Mouse (Mus musculus) erythroid progenitor cell, adult 5-6 weeks (primary cell): ENCODE measurements around the gene Plekhg6. TPM values are rescaled to one million over a fixed set of nuclear protein-coding genes. Genes with fewer than 3 reads are reported as not detected.
A peak's percentile ranks its signal among the peaks of the same experiment; 100 is the strongest.

Experiments
- ATAC-seq: replicated peaks from 2 replicates; pipeline ENCODE4 v1.8.0; 2016; ENCODE audit warnings: moderate number of reproducible peaks, mild to moderate bottlenecking, moderate TSS enrichment, inconsistent platforms; ENCODE audit not compliant: poor library complexity, low FRiP score, severe bottlenecking
- total RNA-seq, 2 experiments: library from RNA; stranded (forward) in 1 of 2; stranded (reverse) in 1 of 2; fragments of 150-400 nt in 1 of 2; fragments of 186-747, 209-891 nt in 1 of 2; gene quantifications; 2 replicates each; pipeline versions ENCODE4 v1.2.3 to v1.2.4; 2015 to 2017; ENCODE audit warnings: low replicate concordance in 2 of 2

The Plekhg6 gene
- not detected in 2 replicates for total RNA-seq (2015; ENCODE audit: low replicate concordance)
- not detected in 2 replicates for total RNA-seq (2017; ENCODE audit: low replicate concordance)

- ATAC-seq: no peak
These were observed at the start of gene Plekhg6 for GRCm38 (mm10) chr6:125380372-125381360. Gene Plekhg6 (minus strand): TSS chr6:125380793.

- ATAC-seq: no peak
These were observed 49.1 kb upstream of the Plekhg6 start for GRCm38 (mm10) chr6:125429741-125430140.

- ATAC-seq: peak; percentile 88
These were observed 46.1 kb upstream of the Plekhg6 start for GRCm38 (mm10) chr6:125426383-125427360.

GRCm38 (mm10) chr6:125425205-125426090 is 44.9 kb upstream of the Plekhg6 start:
- ATAC-seq: no peak

- no peak for ATAC-seq
These were observed 43.6 kb upstream of the Plekhg6 start for GRCm38 (mm10) chr6:125424156-125424555.

- ATAC-seq: no peak
These were observed 42.9 kb upstream of the Plekhg6 start for GRCm38 (mm10) chr6:125423507-125423906.

GRCm38 (mm10) chr6:125423099-125423498 is 42.5 kb upstream of the Plekhg6 start:
- ATAC-seq: no peak

GRCm38 (mm10) chr6:125422051-125422822 is 41.6 kb upstream of the Plekhg6 start:
- no peak for ATAC-seq

GRCm38 (mm10) chr6:125420458-125421063 is 40.0 kb upstream of the Plekhg6 start:
- ATAC-seq: no peak

GRCm38 (mm10) chr6:125418744-125419143 is 38.2 kb upstream of the Plekhg6 start:
- ATAC-seq: peak; percentile 73; the same call in 1 of the 2 replicates

GRCm38 (mm10) chr6:125413326-125413725 is 32.7 kb upstream of the Plekhg6 start:
- no peak for ATAC-seq

- no peak for ATAC-seq
These were observed 31.1 kb upstream of the Plekhg6 start for GRCm38 (mm10) chr6:125411661-125412060.

GRCm38 (mm10) chr6:125410995-125411547 is 30.5 kb upstream of the Plekhg6 start:
- ATAC-seq: no peak

GRCm38 (mm10) chr6:125410551-125410950 is 30.0 kb upstream of the Plekhg6 start:
- no peak for ATAC-seq

GRCm38 (mm10) chr6:125407657-125408056 is 27.1 kb upstream of the Plekhg6 start:
- ATAC-seq: no peak

- ATAC-seq: no peak
These were observed 26.6 kb upstream of the Plekhg6 start for GRCm38 (mm10) chr6:125407224-125407623.

- ATAC-seq: no peak
These were observed 25.1 kb upstream of the Plekhg6 start for GRCm38 (mm10) chr6:125405461-125406382.
